Mouse (Mus musculus) layer of hippocampus, postnatal 14 days (tissue): ENCODE results near the gene Abhd16b. TPM values are rescaled to one million over a fixed set of nuclear protein-coding genes. Genes with fewer than 3 reads are reported as not detected.
A peak's percentile ranks its signal among the peaks of the same experiment; 100 is the strongest.

Experiments used
- DNase-seq, 2 experiments: peaks; one replicate each; pipeline ENCODE4 v3.0.0; 2021 to 2022; ENCODE audit warnings: low spot score in 2 of 2, mixed read lengths in 1 of 2
- long read RNA-seq, 2 experiments: library from polyadenylated mRNA; stranded (forward); transcript quantifications; one replicate each; pipeline ENCODE4 v2.0.0; 2021
- total RNA-seq, 2 experiments: library from RNA; stranded (reverse); gene quantifications; 2 replicates each; pipeline ENCODE4 v1.2.3; 2021

The Abhd16b gene
- total RNA-seq, result not detected
- long read RNA-seq, experiment 1, result 0 reads
- long read RNA-seq, experiment 2, result 0 reads

GRCm38 (mm10) chr2:181493156-181493927 is at the start of gene Abhd16b:
Abhd16b (plus strand) TSS chr2:181493206.
- DNase-seq, result no peak

GRCm38 (mm10) chr2:181452181-181452580 is 40.8 kb upstream of the Abhd16b start:
- no peak for DNase-seq

- DNase-seq, result no peak
Observed at GRCm38 (mm10) chr2:181453274-181453673, 39.7 kb upstream of the Abhd16b start.

- no peak for DNase-seq
Observed at GRCm38 (mm10) chr2:181455899-181456298, 37.1 kb upstream of the Abhd16b start.

DNA sequence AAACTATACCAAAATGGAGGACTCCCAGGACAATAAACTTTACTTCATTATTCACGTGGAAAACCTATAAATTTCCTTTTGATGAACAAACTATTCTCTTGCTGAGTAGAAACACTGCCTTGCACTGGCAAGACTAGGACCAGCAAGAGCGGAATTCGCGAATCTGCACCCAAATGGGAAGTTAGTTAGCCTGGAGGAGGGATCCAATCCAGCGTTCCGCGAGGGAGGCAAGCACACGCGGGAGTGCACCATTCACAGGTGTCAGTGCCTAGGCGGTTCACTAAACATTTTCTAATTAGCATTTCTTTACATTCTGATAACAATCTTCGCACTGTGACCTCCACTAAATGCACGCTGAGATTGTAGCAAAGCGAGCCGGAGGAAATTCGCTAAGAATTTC is 35.2 kb upstream of the Abhd16b start:
- no peak for DNase-seq

- DNase-seq, result no peak
Observed at GRCm38 (mm10) chr2:181458411-181459152, 34.4 kb upstream of the Abhd16b start.

DNA sequence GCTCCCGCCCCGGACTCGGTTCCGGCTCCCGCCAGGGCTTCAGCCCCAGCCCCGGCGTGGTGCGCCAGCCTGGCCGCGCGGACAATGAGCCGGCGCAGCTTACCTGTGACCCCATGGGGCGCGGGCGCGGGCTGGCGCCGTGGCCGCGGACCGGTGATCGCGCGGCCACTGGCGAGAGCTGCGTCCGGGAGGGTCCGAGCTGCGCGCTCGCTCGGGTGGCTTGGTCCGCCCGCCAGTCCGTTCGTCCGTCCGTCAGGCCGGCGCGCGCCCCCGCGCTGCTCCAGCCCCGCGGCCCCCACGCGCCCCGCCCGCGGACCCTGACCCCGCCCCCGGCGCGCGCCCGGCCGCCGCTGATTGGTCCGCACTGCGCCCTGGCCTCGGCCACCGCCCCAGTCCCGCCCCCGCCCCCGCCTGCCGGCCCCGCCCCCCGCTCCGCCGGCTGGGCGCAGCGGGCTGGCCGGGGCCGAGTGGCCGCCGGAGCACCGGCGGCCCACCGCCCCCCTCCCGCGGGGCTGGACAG is 33.8 kb upstream of the Abhd16b start, which contains the start of gene Zbtb46:
Zbtb46 (minus strand) TSS at position 274 of the 520 bp plus-strand sequence.
- DNase-seq, result peak; percentile 55 to 70

- DNase-seq, result peak in 1 of 2 experiments; percentile 34
Observed at GRCm38 (mm10) chr2:181459673-181460621, 33.1 kb upstream of the Abhd16b start.

DNA sequence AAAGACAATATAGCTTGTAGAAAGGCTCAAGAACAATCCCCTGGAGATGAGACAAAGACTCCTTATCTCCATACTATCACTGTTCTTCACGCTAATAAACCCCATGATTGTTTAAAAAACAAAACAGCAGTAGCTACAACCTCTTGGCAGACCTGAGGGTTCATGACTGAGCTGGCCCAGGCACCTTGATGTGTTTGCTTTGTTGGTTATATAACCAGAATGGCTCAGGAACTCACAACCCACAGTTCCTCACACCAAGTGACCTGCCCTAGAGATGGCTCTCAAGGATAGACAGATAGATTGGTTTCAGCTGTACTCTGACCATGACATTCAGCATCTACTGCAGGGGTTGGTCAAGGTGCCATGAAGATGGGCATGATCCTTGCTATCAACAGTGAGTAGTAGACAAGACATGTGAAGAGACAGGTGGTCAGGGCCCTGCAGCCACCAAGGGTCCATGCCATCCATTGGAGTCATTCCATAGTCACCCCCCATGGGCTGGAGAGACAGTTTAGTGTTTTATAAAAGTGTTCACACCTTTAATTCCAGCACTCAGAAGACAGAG is 31.4 kb upstream of the Abhd16b start:
- no peak for DNase-seq

GRCm38 (mm10) chr2:181462604-181463003 is 30.4 kb upstream of the Abhd16b start:
- no peak for DNase-seq

- peak; percentile 51 to 62 for DNase-seq
Observed at GRCm38 (mm10) chr2:181463008-181463738, 29.8 kb upstream of the Abhd16b start.

GRCm38 (mm10) chr2:181465423-181465822 is 27.6 kb upstream of the Abhd16b start:
- DNase-seq, result no peak

GRCm38 (mm10) chr2:181470285-181470684 is 22.7 kb upstream of the Abhd16b start:
- DNase-seq, result no peak

DNA sequence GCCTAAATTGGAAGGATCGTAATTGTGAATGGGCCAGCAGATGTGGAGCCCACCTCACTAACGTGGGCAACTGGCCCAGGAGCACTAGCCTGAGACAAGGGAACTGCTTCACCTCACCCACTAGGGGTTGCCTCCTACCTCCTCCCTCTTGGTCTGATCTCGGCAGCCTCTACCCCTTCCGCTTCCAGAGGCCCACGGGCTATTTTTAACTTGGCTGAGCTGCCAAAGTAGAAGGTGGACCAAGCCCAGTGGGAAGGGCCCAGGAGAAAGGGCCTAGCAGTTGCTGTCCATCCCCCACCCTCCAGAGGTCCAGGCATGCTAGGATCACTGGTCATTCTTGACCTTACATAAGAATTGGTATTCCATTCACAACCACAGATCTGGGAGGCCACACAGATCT is 21.8 kb upstream of the Abhd16b start:
- no peak for DNase-seq

DNA sequence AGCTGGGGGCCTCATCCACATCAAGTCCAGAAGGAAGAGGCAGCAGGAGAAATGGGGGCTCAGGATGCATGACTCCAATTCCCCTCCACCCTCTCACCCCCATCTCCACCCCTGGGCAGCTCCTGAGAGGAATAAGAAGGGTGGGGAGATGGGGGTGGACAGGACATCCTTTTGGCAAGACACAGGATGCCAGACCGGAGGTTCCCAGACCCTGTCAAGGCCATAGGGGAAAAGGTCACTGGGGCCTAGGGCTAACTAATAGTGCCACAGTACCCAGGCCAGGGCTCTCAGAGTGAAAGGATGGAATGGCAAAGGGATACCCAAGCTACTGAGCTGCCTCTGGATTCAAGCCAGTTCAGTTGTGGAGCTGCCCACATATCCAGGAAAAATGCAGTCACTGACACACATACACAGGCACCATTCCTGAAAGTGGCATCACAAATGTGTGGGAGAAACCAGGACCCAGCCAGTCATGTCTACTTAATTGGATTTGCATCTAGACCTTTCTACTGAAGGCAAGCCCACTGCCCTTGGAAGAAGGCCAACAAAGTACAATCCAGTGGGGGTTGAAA is 20.7 kb upstream of the Abhd16b start:
- no peak for DNase-seq

- DNase-seq, result no peak
Observed at GRCm38 (mm10) chr2:181483120-181483519, 9.9 kb upstream of the Abhd16b start.

DNA sequence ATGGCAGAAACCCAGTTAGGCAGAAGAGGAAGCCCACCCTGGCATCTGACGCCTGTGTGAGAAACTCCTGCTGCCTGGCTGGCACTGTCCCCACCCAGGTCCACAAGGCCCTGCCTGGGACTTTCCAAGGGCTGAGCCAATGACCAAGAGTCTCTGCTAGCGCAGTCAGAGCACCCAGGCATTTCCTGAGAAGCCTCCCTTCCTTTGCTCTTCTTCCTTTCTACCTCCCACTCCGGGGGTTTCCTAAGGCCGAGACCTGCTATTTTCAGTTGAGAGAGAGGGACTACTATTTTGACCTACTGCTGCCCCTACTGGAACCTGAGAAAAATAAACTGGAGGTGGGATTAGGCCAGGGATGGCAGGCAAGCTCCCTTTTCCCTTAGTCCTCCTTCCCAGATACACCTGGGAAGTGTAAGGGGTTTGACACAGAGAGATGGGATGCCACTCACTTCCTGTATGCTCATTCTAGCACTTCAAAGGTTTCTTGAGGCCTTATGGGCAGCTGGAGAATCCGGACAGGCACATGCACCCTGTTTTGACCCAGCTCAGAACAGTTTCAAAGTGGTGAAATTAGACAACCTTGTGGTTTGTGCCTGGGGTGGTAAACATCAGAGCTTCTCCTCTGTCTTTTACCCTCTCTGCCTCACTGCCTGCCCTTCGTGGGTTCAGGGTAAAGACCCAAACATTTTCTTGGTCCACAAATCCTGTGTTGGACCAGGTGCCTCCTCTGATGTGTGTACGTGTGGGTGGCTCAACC is 9.3 kb upstream of the Abhd16b start:
- no peak for DNase-seq

DNA sequence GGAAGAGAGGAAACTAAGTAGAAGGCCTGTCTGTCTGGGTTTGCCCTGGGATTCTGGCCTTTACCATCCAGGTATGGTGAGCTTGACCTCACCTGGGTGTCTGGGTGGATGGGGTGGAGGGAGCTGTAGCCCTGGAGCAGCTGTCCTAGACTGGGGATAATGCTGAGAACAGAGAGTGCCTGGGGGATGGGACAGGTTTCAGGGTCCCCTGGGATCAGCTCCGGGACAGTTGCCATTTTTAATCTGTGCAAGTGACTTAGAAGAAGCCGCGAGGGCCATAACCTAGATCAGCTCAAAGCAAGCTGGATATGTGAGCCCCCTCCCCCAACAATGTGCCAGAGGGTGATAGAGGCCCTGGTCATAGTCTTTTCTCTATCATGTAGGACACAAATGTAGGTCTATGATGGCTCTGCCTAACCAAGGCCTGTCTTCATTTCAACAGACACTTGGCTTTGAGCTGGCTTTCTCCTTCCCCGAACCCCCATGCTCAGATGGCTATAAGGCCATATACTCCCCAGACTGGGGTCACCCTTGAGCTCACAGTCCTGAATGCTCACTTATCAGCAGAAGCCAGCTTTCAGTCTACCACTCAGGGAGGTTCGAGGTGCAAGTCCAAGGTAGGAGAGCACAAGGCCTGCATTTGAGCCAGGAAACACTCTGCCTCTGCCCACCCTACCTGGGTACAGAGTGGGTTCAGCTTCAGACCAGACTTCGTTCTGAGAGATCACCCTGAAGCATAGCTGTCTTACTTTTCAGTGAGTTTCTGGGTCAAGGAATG is 8.4 kb upstream of the Abhd16b start:
- DNase-seq, result no peak
